In the genomic region with DNA sequence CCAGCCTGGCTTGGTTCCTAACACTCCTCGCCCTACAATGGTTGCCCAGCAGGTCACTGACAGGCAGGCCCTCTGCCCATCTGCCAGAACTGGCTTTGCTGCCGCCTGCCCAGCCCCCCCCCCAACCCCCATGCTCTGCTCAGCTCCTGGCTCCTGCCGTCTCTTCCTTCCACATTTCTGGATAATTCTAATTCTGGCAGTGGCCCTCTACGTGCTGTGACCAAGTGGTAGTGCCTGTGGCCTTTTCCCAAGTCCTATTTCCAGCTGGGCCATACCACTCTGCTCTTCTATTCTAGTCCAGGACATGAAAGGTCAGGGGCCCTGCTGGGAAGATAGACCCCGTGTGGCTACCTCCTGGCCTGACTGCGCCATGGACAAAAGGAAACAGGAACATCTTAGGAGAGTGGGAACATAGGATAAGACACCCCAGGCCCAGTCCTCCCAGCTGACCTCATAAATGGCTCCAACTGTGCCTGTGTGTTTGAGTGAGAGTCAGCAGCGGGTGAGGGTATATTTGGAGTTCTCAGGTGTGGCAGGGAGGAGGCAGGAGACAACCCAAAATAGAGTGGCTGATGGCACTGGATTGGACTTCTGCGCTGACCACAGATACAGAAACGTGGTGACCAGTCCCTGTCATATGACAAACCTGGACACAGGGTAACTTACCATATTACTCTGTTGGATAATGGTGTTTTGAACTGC, we compare ENCODE assay signal across 19 mouse cellular contexts. TPM values are rescaled to one million over a fixed set of nuclear protein-coding genes. Genes with fewer than 3 reads are reported as not detected.
DNase-seq lines count a peak whose midpoint lies in the region; ATAC-seq and TF ChIP-seq lines count a peak whose summit lies in the region.
"Had no signal": no experiment of that assay in that cellular context is flagged by ENCODE, and none has a peak within 500 bp of the region (broad histone marks: within the 10 kb centered on the region; RNA-seq: fewer than 3 reads in every experiment).

No protein-coding gene starts in this region.

- no peaks in the 10 kb centered on the region; the same call in 1 of the 2 replicates for H3K27me3 ChIP-seq in heart, embryonic 11.5 days (ENCODE audit: control insufficient read depth, insufficient read depth, low read length)
- H3K27me3 ChIP-seq in heart, postnatal 0 days (ENCODE audit: control insufficient read depth, insufficient read depth, low read length) = no peaks in the 10 kb centered on the region
- peaks cover 35% of the 10 kb centered on the region for H3K27me3 ChIP-seq in forebrain, embryonic 12.5 days
- H3K27me3 ChIP-seq: embryonic facial prominence, embryonic 15.5 days; heart, embryonic 15.5 days; midbrain, embryonic 15.5 days had no signal

- H3K36me3 ChIP-seq in heart, embryonic 11.5 days (ENCODE audit: control insufficient read depth, insufficient read depth, low read length) = no peaks in the 10 kb centered on the region
- no peaks in the 10 kb centered on the region for H3K36me3 ChIP-seq in heart, postnatal 0 days (replicated peaks; ENCODE audit: control insufficient read depth, insufficient read depth, low read length)
- no peaks in the 10 kb centered on the region for H3K36me3 ChIP-seq in forebrain, embryonic 12.5 days (replicated peaks)
- H3K36me3 ChIP-seq: embryonic facial prominence, embryonic 15.5 days; heart, embryonic 15.5 days; lung, embryonic 15.5 days; midbrain, embryonic 15.5 days had no signal

- H3K4me3 ChIP-seq in heart, embryonic 11.5 days (ENCODE audit: low read depth, low read length) = no peak overlapping the region
- no peak overlapping the region for H3K4me3 ChIP-seq in heart, postnatal 0 days (ENCODE audit: low read depth, low read length)
- H3K4me3 ChIP-seq in forebrain, embryonic 12.5 days (replicated peaks) = no peak overlapping the region
- H3K4me3 ChIP-seq: embryonic facial prominence, embryonic 15.5 days; forebrain, embryonic 13.5 days; heart, embryonic 15.5 days; layer of hippocampus, adult 2 months; lung, embryonic 15.5 days; midbrain, embryonic 15.5 days had no signal

- 65% methylated on average over 9 of the region's 9 CpGs for WGBS in heart, embryonic 11.5 days (ENCODE audit: insufficient replicate concordance)
- 57% methylated on average over 9 of the region's 9 CpGs for WGBS in heart, postnatal 0 days
- WGBS in forebrain, embryonic 12.5 days = 82% methylated on average over 9 of the region's 9 CpGs

- H3K27ac ChIP-seq in heart, embryonic 11.5 days (ENCODE audit: low read depth, low read length) = no peak overlapping the region
- peak overlapping the region; percentile 38; the same call in 1 of the 2 replicates for H3K27ac ChIP-seq in heart, postnatal 0 days (ENCODE audit: low read depth)
- no peak overlapping the region for H3K27ac ChIP-seq in forebrain, embryonic 12.5 days
- H3K27ac ChIP-seq: embryonic facial prominence, embryonic 15.5 days; forebrain, embryonic 13.5 days; heart, embryonic 15.5 days; layer of hippocampus, adult 2 months; lung, embryonic 15.5 days; midbrain, embryonic 15.5 days; stomach, postnatal 0 days had no signal

- no peak for TF ChIP-seq CTCF in heart, postnatal 0 days (IDR thresholded peaks at IDR 0.05; ENCODE audit: low read depth)

- TF ChIP-seq EP300 in heart, postnatal 0 days (IDR thresholded peaks at IDR 0.05; ENCODE audit: low read depth) = no peak

- H3K9me3 ChIP-seq in heart, embryonic 11.5 days (replicated peaks; ENCODE audit: control insufficient read depth, low read length) = no peaks in the 10 kb centered on the region
- H3K9me3 ChIP-seq in heart, postnatal 0 days (replicated peaks; ENCODE audit: control insufficient read depth, low read length) = peaks cover 4% of the 10 kb centered on the region; the same call in 1 of the 2 replicates
- no peaks in the 10 kb centered on the region for H3K9me3 ChIP-seq in forebrain, embryonic 12.5 days
- H3K9me3 ChIP-seq: embryonic facial prominence, embryonic 15.5 days; forebrain, embryonic 13.5 days; heart, embryonic 15.5 days; lung, embryonic 15.5 days; midbrain, embryonic 15.5 days had no signal

- no peak overlapping the region for H3K4me2 ChIP-seq in heart, embryonic 11.5 days
- H3K4me2 ChIP-seq in heart, postnatal 0 days (ENCODE audit: low read depth, low read length) = no peak overlapping the region
- no peak overlapping the region for H3K4me2 ChIP-seq in forebrain, embryonic 12.5 days
- H3K4me2 ChIP-seq: embryonic facial prominence, embryonic 15.5 days; forebrain, embryonic 13.5 days; heart, embryonic 15.5 days; lung, embryonic 15.5 days; midbrain, embryonic 15.5 days had no signal

- no peak overlapping the region for H3K9ac ChIP-seq in heart, embryonic 11.5 days (ENCODE audit: low read depth, low read length)
- no peak overlapping the region for H3K9ac ChIP-seq in heart, postnatal 0 days (replicated peaks; ENCODE audit: low read depth, low read length)
- H3K9ac ChIP-seq in forebrain, embryonic 12.5 days = no peak overlapping the region
- H3K9ac ChIP-seq: embryonic facial prominence, embryonic 15.5 days; forebrain, embryonic 13.5 days; heart, embryonic 15.5 days; lung, embryonic 15.5 days; midbrain, embryonic 15.5 days had no signal

- DNase-seq in heart, adult 18-20 months = peak; percentile 52 to 70
- DNase-seq in cerebellum, adult 11 months = peak; percentile 66
- DNase-seq in cerebellum, postnatal 10 days = peak; percentile 91 to 95
- DNase-seq in heart, postnatal 0 days (ENCODE audit: low spot score) = peak; percentile 17
- DNase-seq in adrenal gland, adult 18-20 months (ENCODE audit: low spot score in 2 of 2) = no peak
- no peak for DNase-seq in layer of hippocampus, postnatal 14 days (ENCODE audit: low spot score in 2 of 2)
- DNase-seq: adrenal gland, adult 2 months; B cell, adult 2 months; thymus, postnatal 25 days had no signal

- no peak for ATAC-seq in heart, embryonic 11.5 days (replicated peaks; ENCODE audit: insufficient number of reproducible peaks, low FRiP score, low TSS enrichment)
- peak; percentile 58 for ATAC-seq in heart, postnatal 0 days (ENCODE audit: insufficient read depth, low read depth)
- ATAC-seq in forebrain, embryonic 12.5 days (ENCODE audit: low FRiP score) = no peak
- ATAC-seq: forebrain, embryonic 13.5 days; intestine, embryonic 16.5 days; midbrain, embryonic 15.5 days had no signal

- peaks cover 4% of the 10 kb centered on the region; the same call in 1 of the 2 replicates for H3K4me1 ChIP-seq in heart, embryonic 11.5 days (ENCODE audit: control insufficient read depth, insufficient read depth, low read length)
- peaks cover 7% of the 10 kb centered on the region for H3K4me1 ChIP-seq in heart, postnatal 0 days (ENCODE audit: control insufficient read depth, insufficient read depth)
- H3K4me1 ChIP-seq in forebrain, embryonic 12.5 days = no peaks in the 10 kb centered on the region
- H3K4me1 ChIP-seq: embryonic facial prominence, embryonic 15.5 days; forebrain, embryonic 13.5 days; lung, embryonic 15.5 days; midbrain, embryonic 15.5 days had no signal

RNA-seq across cellular contexts. Expression of gene Irx3, which starts 14.5 kb away (rescaled TPM):
- total RNA-seq in heart, adult 18-20 months (2021) = 10 to 100 TPM; 21.2 to 26.3 TPM
- 7.9 and 8.6 TPM in 2 replicates for polyA plus RNA-seq in heart, embryonic 11.5 days (2014; fragmentation: Nextera tagmentation; extraction: Ambion mirVana)
- total RNA-seq in heart, postnatal 0 days (2014; rRNA removed; ENCODE audit: low replicate concordance) = 34.5 and 40.1 TPM in 2 replicates
- 25.6 and 26.4 TPM in 2 replicates for polyA plus RNA-seq in heart, postnatal 0 days (2015; fragmentation: Nextera tagmentation; extraction: Ambion mirVana)
- total RNA-seq in adrenal gland, adult 18-20 months (2021) = 10 to 100 TPM in 1 of 2 experiments, 1 to 10 TPM in 1; 6.3 to 10.0 TPM
- under 1 TPM; 0.23 to 0.29 TPM for total RNA-seq in layer of hippocampus, postnatal 14 days (2021)
- 10.1 and 12.4 TPM in 2 replicates for polyA plus RNA-seq in forebrain, embryonic 12.5 days (2016; fragmentation: Nextera tagmentation; extraction: Ambion mirVana)

Comparison
In these comparisons a context has a peak if more than half of its experiments do, and no peak if none do; other contexts are left out.
1. DNase-seq: peak in heart, adult 18-20 months (2 of 2), cerebellum, adult 11 months (single experiment), cerebellum, postnatal 10 days (2 of 2) and heart, postnatal 0 days (single experiment); none in adrenal gland, adult 18-20 months (0 of 2) and layer of hippocampus, postnatal 14 days (0 of 2).
2. RNA of gene Irx3, which starts 14.5 kb away (total RNA-seq): 34.5 to 40.1 TPM in heart, postnatal 0 days, 21.2 to 26.3 TPM in heart, adult 18-20 months and 6.3 to 10.0 TPM in adrenal gland, adult 18-20 months; 0.23 to 0.29 TPM in layer of hippocampus, postnatal 14 days; every median in the first group is over 4 times any median in the second.